Mouse (Mus musculus) limb, embryonic 11.5 days (tissue): ENCODE measurements at regions not wholly inside any gene's neighbourhood (a gene's known extent, or its start where the extent isn't known, plus 50 kb on each side); places are given as distances from the start of the nearest gene placed in this dataset.

Experiments
- ATAC-seq: fragments of 200-750 bp; cut with Nextera tagmentation; 2 replicates; pipeline ENCODE4 v1.8.0; 2017; ENCODE audit warnings: low read depth; ENCODE audit not compliant: insufficient number of reproducible peaks, low FRiP score, low TSS enrichment
- DNase-seq: peaks from one replicate; pipeline ENCODE4 v3.0.0-alpha.2; 2015; ENCODE audit warnings: low spot score
- H3K27ac ChIP-seq: fragments of 300-500 bp; sonication (generic); replicated peaks from 2 replicates; pipeline ENCODE4 v1.5.1; 2014; ENCODE audit warnings: low read depth, mild to moderate bottlenecking, low read length
- H3K27me3 ChIP-seq: fragments of 300-500 bp; sonication (generic); 2 replicates; pipeline ENCODE4 v1.6.1; 2014; ENCODE audit warnings: mild to moderate bottlenecking, low read length, mixed read lengths; ENCODE audit not compliant: control insufficient read depth, insufficient read depth
- H3K36me3 ChIP-seq: fragments of 300-500 bp; sonication (generic); 2 replicates; pipeline ENCODE4 v1.6.1; 2014; ENCODE audit warnings: mild to moderate bottlenecking, low read length, moderate library complexity, mixed read lengths; ENCODE audit not compliant: control insufficient read depth, insufficient read depth
- H3K4me1 ChIP-seq: fragments of 300-500 bp; sonication (generic); 2 replicates; pipeline ENCODE4 v1.6.1; 2014; ENCODE audit warnings: low read length, mixed read lengths; ENCODE audit not compliant: control insufficient read depth, insufficient read depth
- H3K4me2 ChIP-seq: fragments of 300-500 bp; sonication (generic); 2 replicates; pipeline ENCODE4 v1.6.1; 2014; ENCODE audit warnings: low read depth, mild to moderate bottlenecking, moderate library complexity; ENCODE audit not compliant: severe bottlenecking
- H3K4me3 ChIP-seq: fragments of 300-500 bp; sonication (generic); 2 replicates; pipeline ENCODE4 v1.5.1; 2014; ENCODE audit warnings: low read depth, low read length
- H3K9ac ChIP-seq: fragments of 300-500 bp; sonication (generic); 2 replicates; pipeline ENCODE4 v1.6.1; 2014; ENCODE audit warnings: mild to moderate bottlenecking, low read length
- H3K9me3 ChIP-seq: fragments of 300-500 bp; sonication (generic); 2 replicates; pipeline ENCODE4 v1.6.1; 2016; ENCODE audit warnings: low read length; ENCODE audit not compliant: control insufficient read depth
- WGBS: fragments of 180-500 bp; shearing (Covaris S2); extraction: QIAGEN DNeasy Blood & Tissue Kit; methylation state at CpG from one replicate; pipeline ENCODE4 v1.1.7; 2014; 5-methylcytosine and 5-hydroxymethylcytosine counted together

DNA sequence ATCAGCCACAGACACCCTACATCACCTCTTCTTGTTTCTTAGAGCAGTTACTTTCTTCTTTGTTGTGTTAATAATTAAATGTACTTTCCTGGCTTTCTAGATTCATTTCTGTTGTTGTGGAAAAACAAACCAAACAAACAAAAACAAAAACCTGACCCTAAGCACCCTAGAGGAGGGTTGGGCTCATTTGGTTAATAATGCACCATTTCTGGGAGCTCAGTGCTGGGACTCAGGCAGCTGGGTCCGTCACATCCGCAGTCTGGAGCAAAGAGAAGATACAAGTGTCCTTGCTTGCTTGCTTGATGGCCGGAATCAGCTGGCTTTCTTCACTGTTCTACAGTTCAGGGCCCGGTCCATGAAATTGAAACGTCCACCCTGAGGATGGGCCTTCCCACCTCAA, 191.9 kb downstream of the Tgfb2 start:
- Histone ChIP-seq H3K4me3 (no peak overlapping the region), H3K4me2 (no peak overlapping the region), H3K27ac (no peak overlapping the region), H3K36me3 (no peaks in the 10 kb centered on the region), H3K9ac (no peak overlapping the region), H3K9me3 (no peaks in the 10 kb centered on the region), H3K4me1 (no peaks in the 10 kb centered on the region; the same call in 1 of the 2 replicates), H3K27me3 (no peaks in the 10 kb centered on the region)
- 73% methylated on average over 5 of the region's 5 CpGs for WGBS
- no peak for ATAC-seq
- no peak for DNase-seq

DNA sequence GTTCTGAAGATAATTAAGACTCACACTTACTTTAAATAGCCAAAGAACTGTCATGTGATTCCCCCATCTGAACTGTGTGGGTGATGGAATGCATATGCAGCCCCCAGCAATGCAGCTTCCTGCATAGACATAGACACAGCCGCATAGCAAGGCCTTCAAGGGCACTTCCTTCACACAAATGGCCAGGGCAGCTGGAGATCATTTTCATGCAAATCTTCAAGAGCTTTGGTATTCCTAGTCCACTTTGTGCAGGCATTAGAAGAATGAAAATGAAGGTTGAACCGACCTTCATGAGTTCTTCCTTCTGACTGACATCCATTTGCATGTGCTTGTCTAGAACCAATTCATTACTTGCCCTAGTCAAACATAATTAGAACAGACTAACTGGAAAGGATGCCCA, 195.3 kb downstream of the Tgfb2 start:
- WGBS: 76% methylated on average over 2 of the region's 2 CpGs
- H3K4me3 ChIP-seq: no peak overlapping the region
- no peak for ATAC-seq
- H3K9me3 ChIP-seq: no peaks in the 10 kb centered on the region
- no peaks in the 10 kb centered on the region for H3K27me3 ChIP-seq
- DNase-seq: no peak
- H3K9ac ChIP-seq: no peak overlapping the region
- no peaks in the 10 kb centered on the region for H3K36me3 ChIP-seq
- H3K4me1 ChIP-seq: peaks cover 22% of the 10 kb centered on the region
- no peak overlapping the region for H3K27ac ChIP-seq
- no peak overlapping the region for H3K4me2 ChIP-seq

DNA sequence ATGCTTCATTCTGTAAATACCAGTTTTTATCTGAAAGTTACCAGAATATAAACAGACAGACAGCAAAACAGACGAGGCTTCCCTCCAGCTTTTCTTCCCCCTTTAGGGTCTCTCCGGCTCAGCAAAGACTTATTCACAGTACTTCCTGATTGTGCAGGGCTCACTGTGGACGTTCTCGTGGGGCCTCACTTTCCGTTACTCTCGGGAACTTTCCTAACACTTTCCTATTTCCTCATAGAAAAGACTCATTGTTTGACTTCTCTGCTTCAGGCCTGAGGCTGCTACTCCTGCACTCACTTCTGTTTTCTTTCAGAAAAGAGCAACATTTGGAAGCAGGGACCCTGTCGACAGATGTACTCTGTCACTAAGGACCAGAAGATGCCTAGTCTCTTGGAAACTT, 197.4 kb downstream of the Tgfb2 start:
- Histone ChIP-seq H3K4me1 (peaks cover 22% of the 10 kb centered on the region), H3K4me3 (no peak overlapping the region), H3K4me2 (no peak overlapping the region), H3K9me3 (no peaks in the 10 kb centered on the region), H3K9ac (no peak overlapping the region), H3K27ac (peak overlapping the region; percentile 67), H3K27me3 (no peaks in the 10 kb centered on the region), H3K36me3 (no peaks in the 10 kb centered on the region)
- ATAC-seq (no peak), DNase-seq (peak; percentile 34)
- 56% methylated on average over 7 of the region's 7 CpGs for WGBS

DNA sequence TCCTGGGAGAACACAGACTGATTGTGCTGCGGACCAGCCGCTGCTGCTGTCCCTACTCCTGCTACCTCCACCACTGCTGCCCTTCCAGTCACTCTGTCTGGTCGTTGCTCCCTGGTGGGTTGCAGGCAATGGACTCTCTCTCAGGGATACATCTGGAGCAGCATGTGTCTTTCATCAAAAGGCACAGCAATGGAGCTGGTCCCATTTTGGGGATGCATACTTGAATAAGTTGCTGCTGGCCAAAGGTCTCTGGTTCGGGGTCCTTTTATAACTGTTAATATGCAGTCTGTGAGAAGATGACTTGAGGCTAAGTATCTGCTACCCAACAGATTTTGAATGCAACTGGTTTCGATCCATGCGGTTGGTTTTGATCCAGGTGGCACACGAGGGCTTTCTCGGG, 197.8 kb downstream of the Tgfb2 start:
- ATAC-seq (no peak), DNase-seq (peak; percentile 47)
- H3K27me3 ChIP-seq: no peaks in the 10 kb centered on the region
- H3K9me3 ChIP-seq: no peaks in the 10 kb centered on the region
- H3K27ac ChIP-seq: peak overlapping the region; percentile 67
- H3K4me1 ChIP-seq: peaks cover 22% of the 10 kb centered on the region
- WGBS: 66% methylated on average over 8 of the region's 8 CpGs
- H3K4me3 ChIP-seq: no peak overlapping the region
- H3K9ac ChIP-seq: no peak overlapping the region
- no peak overlapping the region for H3K4me2 ChIP-seq
- no peaks in the 10 kb centered on the region for H3K36me3 ChIP-seq

DNA sequence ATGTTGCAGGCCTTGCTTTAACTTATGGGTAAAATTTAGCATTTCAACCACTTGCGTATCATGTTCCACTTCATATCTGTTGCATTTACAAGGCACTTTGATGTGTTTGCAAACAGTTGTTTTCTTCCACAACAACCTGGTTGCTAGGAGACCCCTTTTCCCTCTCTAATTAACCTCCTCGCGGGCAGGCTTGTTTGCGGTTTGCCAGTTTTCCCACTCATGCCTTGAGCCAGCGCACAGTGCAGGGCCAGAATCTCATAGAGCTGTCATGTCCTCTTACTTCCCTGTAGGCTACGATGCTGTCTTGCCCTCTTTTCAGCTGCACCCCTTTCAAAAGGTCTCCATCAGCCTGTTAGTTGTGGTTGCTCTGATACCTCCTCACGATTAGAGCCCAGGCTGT, 199.3 kb downstream of the Tgfb2 start:
- DNase-seq: peak; percentile 52

DNA sequence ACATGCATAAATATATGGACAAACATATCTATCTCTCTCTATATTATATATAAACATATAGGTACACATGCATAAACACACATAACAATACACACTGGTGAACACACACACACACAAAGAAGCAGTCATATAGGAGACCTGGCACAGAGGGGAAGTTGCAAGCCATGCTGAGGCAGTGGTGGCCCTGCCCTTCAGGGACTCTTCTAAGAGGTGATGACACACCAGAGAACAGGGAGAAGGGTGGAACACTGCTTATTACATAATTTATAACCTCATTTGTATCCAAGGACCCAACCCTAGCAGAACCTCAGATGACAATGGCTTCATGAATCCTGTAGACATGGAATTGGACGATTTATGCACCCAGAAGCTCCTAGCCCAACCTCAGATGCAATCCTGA, 199.9 kb downstream of the Tgfb2 start:
- Histone ChIP-seq H3K36me3 (no peaks in the 10 kb centered on the region), H3K9ac (no peak overlapping the region), H3K9me3 (no peaks in the 10 kb centered on the region), H3K4me2 (no peak overlapping the region), H3K4me3 (no peak overlapping the region), H3K4me1 (peaks cover 22% of the 10 kb centered on the region), H3K27ac (no peak overlapping the region), H3K27me3 (no peaks in the 10 kb centered on the region)
- ATAC-seq (no peak), DNase-seq (no peak)
- 84% methylated on average over 1 of the region's 1 CpGs for WGBS

More for the DNA sequence above, 199.3 kb downstream of the Tgfb2 start:
- Histone ChIP-seq H3K9ac (no peak overlapping the region), H3K36me3 (no peaks in the 10 kb centered on the region), H3K4me3 (no peak overlapping the region), H3K4me1 (peaks cover 22% of the 10 kb centered on the region), H3K4me2 (no peak overlapping the region), H3K27ac (peak overlapping the region; percentile 42; the same call in 1 of the 2 replicates), H3K9me3 (no peaks in the 10 kb centered on the region), H3K27me3 (no peaks in the 10 kb centered on the region)
- ATAC-seq: no peak
- WGBS: 61% methylated on average over 7 of the region's 7 CpGs

DNA sequence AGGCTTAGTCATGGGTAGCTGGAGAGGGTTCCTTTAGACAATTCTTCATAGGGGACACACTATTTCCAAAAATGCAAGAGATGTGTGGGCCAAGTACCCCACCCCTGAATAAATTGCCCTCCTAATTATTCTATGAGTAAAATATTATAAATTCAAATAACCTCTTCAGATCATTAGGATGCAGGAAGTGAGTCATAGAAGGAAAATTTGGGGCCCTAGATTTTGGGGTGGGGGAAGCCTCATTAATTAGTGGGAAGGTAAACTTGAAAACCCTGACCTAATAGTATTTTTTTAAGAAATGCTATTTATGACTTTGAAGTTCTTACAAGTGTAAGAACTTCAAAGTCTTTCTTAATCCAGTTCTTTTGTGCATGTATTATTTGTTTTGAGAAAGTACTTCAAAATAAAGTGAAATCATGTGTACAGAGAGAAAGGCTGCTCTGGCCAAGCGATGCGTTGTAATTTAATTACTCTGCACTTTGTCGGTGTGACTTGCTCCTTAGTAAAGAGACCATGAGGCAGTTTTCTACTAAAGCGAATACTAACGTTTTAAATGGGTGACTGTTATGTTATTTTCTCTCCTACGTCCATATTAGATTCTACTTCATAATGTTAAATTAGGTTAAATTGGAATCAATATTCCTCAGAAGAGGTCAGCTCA, 200.6 kb downstream of the Tgfb2 start:
- peaks cover 22% of the 10 kb centered on the region for H3K4me1 ChIP-seq
- ATAC-seq: no peak
- no peak overlapping the region for H3K9ac ChIP-seq
- 77% methylated on average over 6 of the region's 6 CpGs for WGBS
- no peak overlapping the region for H3K4me2 ChIP-seq
- H3K36me3 ChIP-seq: no peaks in the 10 kb centered on the region
- no peak for DNase-seq
- no peak overlapping the region for H3K4me3 ChIP-seq
- H3K27me3 ChIP-seq: no peaks in the 10 kb centered on the region
- H3K27ac ChIP-seq: no peak overlapping the region
- no peaks in the 10 kb centered on the region for H3K9me3 ChIP-seq

DNA sequence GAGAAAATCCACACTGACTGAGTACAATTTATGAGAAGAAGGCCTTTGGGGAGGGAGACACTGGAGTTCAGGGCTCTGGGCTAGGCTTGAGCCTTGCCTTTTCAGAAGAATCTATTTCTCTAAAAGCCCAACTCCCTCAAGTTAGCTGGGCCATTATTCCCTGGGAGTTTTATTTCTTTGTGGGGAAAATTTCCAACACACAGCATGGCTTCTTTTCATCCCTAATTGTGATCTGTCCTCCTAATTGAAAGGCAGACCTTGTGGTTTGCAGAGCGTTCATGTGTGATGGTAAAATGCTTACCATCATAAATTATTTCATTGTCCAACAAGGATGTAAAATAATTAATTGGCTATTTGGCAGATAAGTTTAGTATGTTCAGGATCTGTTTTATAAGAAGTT, 204.1 kb downstream of the Tgfb2 start:
- Histone ChIP-seq H3K27me3 (no peaks in the 10 kb centered on the region), H3K4me2 (no peak overlapping the region), H3K9me3 (no peaks in the 10 kb centered on the region), H3K27ac (no peak overlapping the region), H3K4me1 (peaks cover 4% of the 10 kb centered on the region; the same call in 1 of the 2 replicates), H3K4me3 (no peak overlapping the region), H3K9ac (no peak overlapping the region), H3K36me3 (no peaks in the 10 kb centered on the region)
- WGBS: 66% methylated on average over 1 of the region's 1 CpGs
- DNase-seq (no peak), ATAC-seq (no peak)

DNA sequence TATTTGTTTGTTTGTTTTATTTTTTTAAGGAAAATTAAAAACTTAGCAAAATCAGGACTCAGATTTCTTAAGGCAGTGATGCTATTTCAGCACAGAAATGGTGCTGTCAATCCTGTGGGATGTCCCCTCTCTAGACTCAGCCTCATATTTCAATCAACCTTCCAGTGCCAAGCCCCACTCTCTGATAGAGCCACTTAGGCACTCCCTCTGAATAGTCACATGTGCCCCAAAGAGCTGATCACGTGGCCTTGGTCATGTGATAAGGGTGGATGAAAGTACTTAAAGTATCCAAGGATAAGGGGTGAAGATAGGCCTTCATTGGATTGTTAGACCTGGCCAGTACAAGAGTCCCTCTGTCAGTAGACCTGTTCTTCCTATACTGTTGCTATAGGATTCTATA, 207.9 kb downstream of the Tgfb2 start:
- H3K9me3 ChIP-seq: no peaks in the 10 kb centered on the region
- H3K4me2 ChIP-seq: no peak overlapping the region
- H3K4me1 ChIP-seq: no peaks in the 10 kb centered on the region
- no peaks in the 10 kb centered on the region for H3K36me3 ChIP-seq
- ATAC-seq: no peak
- H3K27ac ChIP-seq: no peak overlapping the region
- 61% methylated on average over 1 of the region's 1 CpGs for WGBS
- no peak overlapping the region for H3K9ac ChIP-seq
- no peak for DNase-seq
- no peak overlapping the region for H3K4me3 ChIP-seq
- no peaks in the 10 kb centered on the region for H3K27me3 ChIP-seq
